Mouse (Mus musculus) stomach, postnatal 0 days (tissue): ENCODE results near the gene Rpusd2.

Source experiments
- CTCF ChIP-seq: IDR thresholded peaks from 2 replicates; pipeline ENCODE4 v1.5.1; 2016; ENCODE audit warnings: antibody characterized with exemption, low read depth, mild to moderate bottlenecking, moderate library complexity
- EP300 ChIP-seq: optimal IDR thresholded peaks from 2 replicates; pipeline ENCODE3; 2016; ENCODE audit warnings: antibody characterized with exemption

DNA sequence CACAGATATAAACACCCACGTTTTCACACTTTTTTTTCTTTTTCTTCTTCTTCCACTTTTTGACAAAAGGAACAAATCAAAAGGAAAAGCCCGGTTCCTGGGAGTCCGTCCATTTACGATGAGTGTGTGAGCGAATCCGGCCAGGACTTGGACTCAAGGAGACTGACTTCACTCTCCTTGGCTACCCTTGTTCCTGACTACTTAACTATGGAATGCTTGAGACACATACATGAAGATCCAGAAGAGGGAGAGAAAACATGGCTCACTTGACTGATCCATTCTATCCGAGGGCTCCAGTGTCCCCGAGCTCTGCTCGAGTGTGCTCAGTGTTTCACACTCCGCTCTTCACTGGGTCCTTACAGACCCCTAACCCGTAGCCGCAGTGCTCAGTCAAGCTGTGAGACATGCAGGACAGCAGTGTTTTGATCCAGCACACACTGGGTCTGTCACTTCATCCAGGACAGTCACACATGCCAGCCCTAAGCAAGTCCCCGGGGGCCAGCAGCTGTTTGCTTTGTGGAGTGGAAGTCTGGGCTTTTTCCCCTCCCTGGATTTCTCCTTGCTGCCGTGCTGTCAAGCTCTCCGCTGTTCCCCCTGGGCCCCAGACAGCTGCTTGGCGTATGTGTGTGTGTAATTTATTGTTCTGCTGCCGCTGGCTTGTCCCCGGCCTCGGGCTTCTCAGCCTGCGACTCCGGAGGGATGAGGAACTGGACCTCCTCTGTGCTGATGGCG lies 16.0 kb upstream of the Rpusd2 start:
- TF ChIP-seq EP300, result no peak
- no peak for TF ChIP-seq CTCF
